Mouse (Mus musculus) limb, embryonic 15.5 days (tissue): ENCODE measurements around the gene Inhbc. TPM values are rescaled to one million over a fixed set of nuclear protein-coding genes. Genes with fewer than 3 reads are reported as not detected.
A peak's percentile ranks its signal among the peaks of the same experiment; 100 is the strongest.

Experiments used
- ATAC-seq: fragments of 200-750 bp; cut with Nextera tagmentation; 2 replicates; pipeline ENCODE4 v1.8.0; 2017; ENCODE audit warnings: low read depth, moderate TSS enrichment; ENCODE audit not compliant: insufficient number of reproducible peaks, low FRiP score, low TSS enrichment
- H3K27ac ChIP-seq: fragments of 300-500 bp; sonication (generic); 2 replicates; pipeline ENCODE4 v1.5.1; 2015; ENCODE audit warnings: moderate library complexity, mild to moderate bottlenecking, inconsistent platforms
- H3K27me3 ChIP-seq: fragments of 300-500 bp; sonication (generic); 2 replicates; pipeline ENCODE4 v1.6.1; 2015; ENCODE audit warnings: inconsistent platforms
- H3K36me3 ChIP-seq: fragments of 300-500 bp; sonication (generic); 2 replicates; pipeline ENCODE4 v1.6.1; 2015; ENCODE audit warnings: inconsistent platforms
- H3K4me1 ChIP-seq: fragments of 300-500 bp; sonication (generic); 2 replicates; pipeline ENCODE4 v1.6.1; 2015; ENCODE audit warnings: inconsistent platforms
- H3K4me2 ChIP-seq: fragments of 300-500 bp; sonication (generic); 2 replicates; pipeline ENCODE4 v1.6.1; 2015; ENCODE audit warnings: mild to moderate bottlenecking, inconsistent platforms
- H3K4me3 ChIP-seq: fragments of 300-500 bp; sonication (generic); 2 replicates; pipeline ENCODE4 v1.5.1; 2015; ENCODE audit warnings: mild to moderate bottlenecking, inconsistent platforms
- H3K9ac ChIP-seq: fragments of 300-500 bp; sonication (generic); 2 replicates; pipeline ENCODE4 v1.6.1; 2015; ENCODE audit warnings: inconsistent platforms
- H3K9me3 ChIP-seq: fragments of 300-500 bp; sonication (generic); 2 replicates; pipeline ENCODE4 v1.6.1; 2016; ENCODE audit warnings: inconsistent platforms
- WGBS: fragments of 180-500 bp; shearing (Covaris S2); methylation state at CpG from one replicate; pipeline ENCODE4 v1.1.7; 2015; 5-methylcytosine and 5-hydroxymethylcytosine counted together
- polyA plus RNA-seq: library from polyadenylated mRNA; unstranded; fragments of >200 nt; fragmentation: Nextera tagmentation; extraction: Ambion mirVana; gene quantifications from 2 replicates; pipeline ENCODE4 v1.2.1, GENCODE M21; 2015

The Inhbc gene
- polyA plus RNA-seq, 1 experiment from 2014 or later = not detected

GRCm38 (mm10) chr10:127337536-127338099 lies 32.6 kb downstream of the Inhbc start:
- H3K36me3 ChIP-seq = peaks cover 50% of the 10 kb centered on the region
- 75% methylated on average over 6 of the region's 6 CpGs for WGBS
- no peak overlapping the region for H3K4me2 ChIP-seq
- no peak overlapping the region for H3K27ac ChIP-seq
- H3K4me1 ChIP-seq = peaks cover 39% of the 10 kb centered on the region
- ATAC-seq = no peak
- H3K9ac ChIP-seq = no peak overlapping the region
- H3K27me3 ChIP-seq = peaks cover 6% of the 10 kb centered on the region; the same call in 1 of the 2 replicates
- no peak overlapping the region for H3K4me3 ChIP-seq
- H3K9me3 ChIP-seq = no peaks in the 10 kb centered on the region

- 66% methylated on average over 5 of the region's 5 CpGs for WGBS
- no peak for ATAC-seq
- peaks cover 57% of the 10 kb centered on the region for H3K36me3 ChIP-seq
- H3K27me3 ChIP-seq = peaks cover 6% of the 10 kb centered on the region; the same call in 1 of the 2 replicates
- H3K9ac ChIP-seq = no peak overlapping the region
- H3K4me2 ChIP-seq = no peak overlapping the region
- H3K4me1 ChIP-seq = peaks cover 33% of the 10 kb centered on the region
- H3K27ac ChIP-seq = no peak overlapping the region
- H3K9me3 ChIP-seq = no peaks in the 10 kb centered on the region
- no peak overlapping the region for H3K4me3 ChIP-seq
Observed at GRCm38 (mm10) chr10:127336952-127337351, 33.3 kb downstream of the Inhbc start.

- Histone ChIP-seq H3K4me1 (peaks cover 20% of the 10 kb centered on the region), H3K36me3 (peaks cover 73% of the 10 kb centered on the region), H3K9me3 (no peaks in the 10 kb centered on the region), H3K9ac (no peak overlapping the region), H3K4me3 (no peak overlapping the region), H3K4me2 (no peak overlapping the region), H3K27ac (no peak overlapping the region), H3K27me3 (no peaks in the 10 kb centered on the region)
- 66% methylated on average over 1 of the region's 1 CpGs for WGBS
- ATAC-seq = no peak
Observed at GRCm38 (mm10) chr10:127335271-127335670, 35.0 kb downstream of the Inhbc start.

- Histone ChIP-seq H3K27ac (no peak overlapping the region), H3K27me3 (no peaks in the 10 kb centered on the region), H3K4me1 (peaks cover 11% of the 10 kb centered on the region), H3K9ac (no peak overlapping the region), H3K4me2 (no peak overlapping the region), H3K4me3 (no peak overlapping the region), H3K9me3 (no peaks in the 10 kb centered on the region), H3K36me3 (peaks cover 73% of the 10 kb centered on the region)
- 74% methylated on average over 5 of the region's 5 CpGs for WGBS
- ATAC-seq = no peak
Observed at GRCm38 (mm10) chr10:127333152-127333551, 37.1 kb downstream of the Inhbc start.

- peaks cover 67% of the 10 kb centered on the region for H3K36me3 ChIP-seq
- no peak overlapping the region for H3K4me3 ChIP-seq
- peaks cover 7% of the 10 kb centered on the region for H3K27me3 ChIP-seq
- ATAC-seq = no peak
- 48% methylated on average over 31 of the region's 31 CpGs for WGBS
- no peak overlapping the region for H3K27ac ChIP-seq
- H3K4me1 ChIP-seq = peaks cover 11% of the 10 kb centered on the region; the same call in 1 of the 2 replicates
- no peaks in the 10 kb centered on the region for H3K9me3 ChIP-seq
- H3K4me2 ChIP-seq = no peak overlapping the region
- H3K9ac ChIP-seq = no peak overlapping the region
Observed at GRCm38 (mm10) chr10:127332211-127332874, 37.9 kb downstream of the Inhbc start.

GRCm38 (mm10) chr10:127330212-127330611 lies 40.0 kb downstream of the Inhbc start:
- H3K4me3 ChIP-seq = no peak overlapping the region
- peaks cover 46% of the 10 kb centered on the region for H3K36me3 ChIP-seq
- no peak overlapping the region for H3K9ac ChIP-seq
- H3K4me1 ChIP-seq = peaks cover 22% of the 10 kb centered on the region
- H3K4me2 ChIP-seq = no peak overlapping the region
- peaks cover 25% of the 10 kb centered on the region for H3K27me3 ChIP-seq
- H3K27ac ChIP-seq = no peak overlapping the region
- no peak for ATAC-seq
- WGBS = 72% methylated on average over 7 of the region's 7 CpGs
- H3K9me3 ChIP-seq = no peaks in the 10 kb centered on the region

- no peak overlapping the region for H3K4me3 ChIP-seq
- H3K27ac ChIP-seq = no peak overlapping the region
- H3K9me3 ChIP-seq = no peaks in the 10 kb centered on the region
- H3K27me3 ChIP-seq = peaks cover 32% of the 10 kb centered on the region
- H3K4me2 ChIP-seq = no peak overlapping the region
- WGBS = 51% methylated on average over 18 of the region's 18 CpGs
- no peak for ATAC-seq
- H3K36me3 ChIP-seq = peaks cover 23% of the 10 kb centered on the region
- no peak overlapping the region for H3K9ac ChIP-seq
- peaks cover 23% of the 10 kb centered on the region for H3K4me1 ChIP-seq
Observed at GRCm38 (mm10) chr10:127327461-127328145, 42.6 kb downstream of the Inhbc start.

- WGBS = 6% methylated on average over 29 of the region's 29 CpGs
- peak overlapping the region; percentile 94 for H3K4me2 ChIP-seq
- peak overlapping the region; percentile 54 for H3K9ac ChIP-seq
- peaks cover 23% of the 10 kb centered on the region for H3K4me1 ChIP-seq
- H3K27me3 ChIP-seq = peaks cover 32% of the 10 kb centered on the region
- no peaks in the 10 kb centered on the region for H3K9me3 ChIP-seq
- peak overlapping the region; percentile 50 for H3K4me3 ChIP-seq
- peaks cover 15% of the 10 kb centered on the region for H3K36me3 ChIP-seq
- no peak overlapping the region for H3K27ac ChIP-seq
- no peak for ATAC-seq
Observed at GRCm38 (mm10) chr10:127326828-127327227, 43.4 kb downstream of the Inhbc start.

- Histone ChIP-seq H3K4me3 (peak overlapping the region; percentile 50), H3K4me2 (peak overlapping the region; percentile 94), H3K9me3 (no peaks in the 10 kb centered on the region), H3K9ac (peak overlapping the region; percentile 54), H3K27me3 (peaks cover 32% of the 10 kb centered on the region), H3K36me3 (peaks cover 9% of the 10 kb centered on the region), H3K27ac (no peak overlapping the region), H3K4me1 (peaks cover 23% of the 10 kb centered on the region)
- under 1% methylated on average over 54 of the region's 54 CpGs for WGBS
- no peak for ATAC-seq
Observed at GRCm38 (mm10) chr10:127326017-127326801, 44.0 kb downstream of the Inhbc start.

- Histone ChIP-seq H3K27me3 (peaks cover 32% of the 10 kb centered on the region), H3K4me3 (peak overlapping the region; percentile 50), H3K27ac (no peak overlapping the region), H3K36me3 (peaks cover 2% of the 10 kb centered on the region; the same call in 1 of the 2 replicates), H3K4me2 (peak overlapping the region; percentile 94), H3K9me3 (no peaks in the 10 kb centered on the region), H3K4me1 (peaks cover 23% of the 10 kb centered on the region), H3K9ac (no peak overlapping the region)
- 30% methylated on average over 14 of the region's 14 CpGs for WGBS
- no peak for ATAC-seq
Observed at GRCm38 (mm10) chr10:127325454-127326016, 44.7 kb downstream of the Inhbc start.

- no peaks in the 10 kb centered on the region for H3K36me3 ChIP-seq
- H3K4me1 ChIP-seq = peaks cover 19% of the 10 kb centered on the region
- no peaks in the 10 kb centered on the region for H3K9me3 ChIP-seq
- no peak overlapping the region for H3K4me2 ChIP-seq
- WGBS = 10% methylated on average over 7 of the region's 7 CpGs
- H3K4me3 ChIP-seq = no peak overlapping the region
- peaks cover 32% of the 10 kb centered on the region for H3K27me3 ChIP-seq
- ATAC-seq = no peak
- H3K27ac ChIP-seq = no peak overlapping the region
- H3K9ac ChIP-seq = no peak overlapping the region
Observed at GRCm38 (mm10) chr10:127324495-127324894, 45.7 kb downstream of the Inhbc start.
